Mouse (Mus musculus): ENCODE measurements around the gene Tuba4a. TPM values are rescaled to one million over a fixed set of nuclear protein-coding genes. Genes with fewer than 3 reads are reported as not detected.

The Tuba4a gene
- total RNA-seq (2023): 100 to 1,000 TPM; 415 to 449 TPM

DNA sequence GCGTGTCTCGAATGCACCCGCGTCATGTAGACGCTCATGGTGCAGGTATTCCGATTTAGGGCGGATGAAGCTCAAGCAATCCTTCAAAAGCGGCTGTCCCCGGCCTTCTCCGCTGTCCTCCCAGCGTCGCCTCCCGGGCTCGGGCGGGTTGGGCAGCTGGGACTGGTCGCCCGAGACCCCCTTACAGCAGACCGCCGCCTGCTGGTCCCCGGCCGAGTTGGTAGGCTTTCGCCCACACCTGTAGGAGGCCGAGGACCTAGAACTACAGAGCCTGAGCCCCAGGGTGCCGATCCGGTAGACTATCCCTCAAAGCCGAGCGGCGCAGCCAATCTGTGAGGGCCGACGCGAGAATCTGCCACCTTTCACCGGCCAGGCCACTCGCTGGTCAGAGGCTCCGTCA lies at the start of gene Tuba4a:
Tuba4a (minus strand) TSS at position 335 of the 400 bp plus-strand sequence.

DNA sequence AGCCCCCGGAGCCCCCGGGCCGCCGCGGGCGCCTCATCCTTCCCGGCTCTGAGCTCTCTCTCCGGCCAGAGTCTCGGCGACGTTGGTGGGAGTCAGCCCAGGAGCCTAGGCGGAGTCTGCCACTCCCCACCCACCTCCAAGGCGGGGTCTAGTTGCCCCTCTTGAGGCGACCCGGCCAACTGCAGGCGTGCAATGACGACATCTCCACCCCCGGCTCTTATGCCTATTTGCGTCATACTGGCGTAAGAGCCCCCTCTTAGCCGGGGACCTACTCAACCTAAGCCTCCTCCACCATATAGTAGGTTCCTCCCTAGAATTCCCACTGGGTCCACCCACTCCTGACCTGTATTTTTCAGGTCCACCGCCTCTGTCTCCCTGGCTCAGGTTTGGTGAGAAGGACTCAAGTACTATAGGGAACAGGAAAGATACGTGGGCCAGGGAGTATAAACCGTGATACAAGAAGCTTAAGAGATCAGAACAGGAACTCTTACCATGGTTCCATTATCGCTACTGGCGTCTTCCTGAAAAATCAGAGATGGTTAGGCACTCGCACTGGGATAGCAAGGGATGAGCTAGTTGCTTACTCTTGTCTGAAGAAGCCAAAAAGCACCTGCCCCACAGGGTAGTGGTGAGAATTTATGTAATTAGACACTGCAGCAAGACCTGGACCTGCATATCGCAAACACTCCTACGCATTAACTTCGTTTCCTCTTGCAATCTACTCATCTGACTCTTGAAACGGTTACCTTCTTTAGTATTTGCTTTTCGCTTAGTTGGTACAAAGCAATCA lies 44.6 kb upstream of the Tuba4a start, which contains the start of gene Ptprn:
Ptprn (minus strand) TSS at position 412 of the 790 bp plus-strand sequence.

DNA sequence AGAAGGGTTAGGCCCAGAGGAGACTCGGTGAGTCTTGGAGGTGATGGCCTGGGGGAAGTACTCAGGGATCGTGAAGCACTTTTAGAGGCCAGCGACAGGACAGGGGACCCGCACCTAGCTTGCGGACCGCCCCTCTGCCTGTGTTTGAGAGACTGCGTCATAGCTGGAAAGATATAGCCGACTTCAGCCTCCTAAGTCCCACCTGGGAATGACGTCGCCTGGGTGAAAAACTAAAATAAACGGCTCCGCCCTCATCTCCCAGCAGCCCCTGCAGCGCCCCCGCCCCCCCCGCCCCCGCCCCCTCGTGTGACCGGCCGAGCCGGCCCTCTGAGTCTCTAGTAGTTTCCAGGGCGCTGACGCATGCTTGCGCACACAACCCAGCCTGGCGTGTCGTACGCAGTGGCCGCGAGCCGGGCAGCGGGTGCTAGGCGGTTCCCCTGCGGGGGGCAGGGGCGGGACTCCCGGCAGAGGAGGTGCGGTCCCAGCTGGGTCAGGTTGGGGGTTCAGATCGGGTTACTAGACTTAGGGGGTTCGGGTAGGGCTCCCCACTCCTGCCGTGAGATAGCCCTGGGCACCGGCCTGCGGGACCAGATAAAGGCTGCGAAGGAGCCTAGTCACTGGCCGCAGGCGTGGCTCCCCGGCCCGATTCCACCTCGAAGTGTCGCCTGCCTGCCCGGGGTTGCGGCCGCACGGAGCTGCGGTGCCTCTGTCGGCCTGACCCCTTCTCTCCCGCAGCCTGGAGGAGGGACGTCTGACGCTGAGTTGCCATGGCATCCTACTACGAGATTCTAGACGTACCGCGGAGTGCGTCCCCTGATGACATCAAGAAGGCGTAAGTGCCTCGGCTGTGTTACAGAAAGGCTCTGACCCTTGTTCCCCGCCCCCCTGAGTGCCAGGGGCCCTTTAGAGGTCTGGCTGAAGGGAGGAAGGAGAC lies 16.7 kb upstream of the Tuba4a start, which contains the start of gene Dnajb2:
Dnajb2 (plus strand) TSS at position 290 of the 934 bp plus-strand sequence.

DNA sequence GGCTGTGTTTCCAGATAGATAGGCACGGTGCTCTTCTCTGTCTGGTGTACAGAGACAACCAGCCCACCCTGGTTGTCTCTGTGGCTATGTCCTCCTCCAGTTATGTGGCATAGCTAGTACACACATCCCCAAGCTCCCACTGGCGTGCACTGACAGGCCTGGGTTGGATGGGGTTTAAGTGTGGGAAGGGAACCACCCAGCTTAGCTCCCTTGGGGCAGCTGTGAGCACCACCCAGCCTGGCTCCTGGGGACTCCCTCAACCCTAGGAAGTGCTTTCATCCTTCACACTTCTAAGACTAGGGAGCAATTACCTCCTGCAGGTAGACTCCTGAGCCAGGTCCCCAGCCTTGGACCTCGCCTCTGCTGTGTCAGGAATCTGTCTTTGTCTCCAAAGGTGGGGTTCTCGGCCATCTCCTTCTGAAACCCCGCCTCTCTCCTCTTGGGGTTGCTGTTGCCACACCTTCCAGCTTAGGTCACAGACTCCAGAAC lies 12.0 kb upstream of the Tuba4a start, which contains the start of gene A630095N17Rik:
A630095N17Rik (minus strand) TSS at position 439 of the 489 bp plus-strand sequence.

DNA sequence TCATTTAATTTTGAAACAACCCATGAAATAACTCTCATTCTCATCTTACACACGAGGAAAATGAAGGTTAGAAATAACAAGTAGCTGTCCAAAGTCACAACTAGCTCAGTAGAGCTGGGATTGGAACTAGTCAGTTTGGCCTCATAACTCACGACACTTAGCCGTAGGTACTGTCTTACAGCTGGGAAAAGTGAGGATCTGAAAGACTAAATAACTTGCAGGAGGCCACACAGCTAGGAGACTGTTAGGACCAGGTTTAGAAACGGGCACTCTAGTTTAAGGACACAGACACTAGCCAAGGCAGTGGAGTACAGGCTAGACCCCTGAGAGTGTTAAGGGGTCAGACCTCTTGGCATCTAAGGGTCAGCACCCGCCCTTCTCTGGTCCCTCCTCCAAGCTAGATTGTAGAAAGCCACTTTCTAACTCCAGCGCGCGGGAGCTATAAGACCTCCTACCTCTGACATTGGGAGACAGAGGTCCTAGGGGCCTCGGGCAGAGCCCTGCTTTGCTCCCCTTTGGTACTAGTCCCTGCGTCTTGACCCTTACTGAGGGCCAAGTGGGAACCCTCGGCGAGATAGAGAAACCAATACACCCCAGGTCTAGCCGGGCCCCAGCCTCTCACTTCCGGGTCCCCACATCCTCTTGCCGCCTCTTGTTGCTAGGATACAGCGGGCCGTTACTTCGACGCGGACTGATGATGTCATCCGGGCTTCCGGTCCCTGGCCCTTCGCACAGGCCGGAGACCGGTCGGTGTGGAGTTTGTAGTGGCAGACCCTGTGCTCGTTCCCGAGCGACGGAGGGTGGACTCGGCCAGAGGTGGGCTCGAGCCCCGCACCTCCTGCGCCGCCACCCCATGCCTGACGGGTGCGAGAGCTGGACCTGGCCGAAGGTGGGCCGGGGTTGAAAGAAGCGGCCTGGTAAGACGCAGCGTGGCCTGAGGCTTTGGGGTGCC lies 9.3 kb downstream of the Tuba4a start, which contains the start of the genes Glb1l and Stk16:
Glb1l (minus strand) TSS at position 678 of the 952 bp plus-strand sequence.
Stk16 (plus strand) TSS at position 703 of the 952 bp plus-strand sequence.

DNA sequence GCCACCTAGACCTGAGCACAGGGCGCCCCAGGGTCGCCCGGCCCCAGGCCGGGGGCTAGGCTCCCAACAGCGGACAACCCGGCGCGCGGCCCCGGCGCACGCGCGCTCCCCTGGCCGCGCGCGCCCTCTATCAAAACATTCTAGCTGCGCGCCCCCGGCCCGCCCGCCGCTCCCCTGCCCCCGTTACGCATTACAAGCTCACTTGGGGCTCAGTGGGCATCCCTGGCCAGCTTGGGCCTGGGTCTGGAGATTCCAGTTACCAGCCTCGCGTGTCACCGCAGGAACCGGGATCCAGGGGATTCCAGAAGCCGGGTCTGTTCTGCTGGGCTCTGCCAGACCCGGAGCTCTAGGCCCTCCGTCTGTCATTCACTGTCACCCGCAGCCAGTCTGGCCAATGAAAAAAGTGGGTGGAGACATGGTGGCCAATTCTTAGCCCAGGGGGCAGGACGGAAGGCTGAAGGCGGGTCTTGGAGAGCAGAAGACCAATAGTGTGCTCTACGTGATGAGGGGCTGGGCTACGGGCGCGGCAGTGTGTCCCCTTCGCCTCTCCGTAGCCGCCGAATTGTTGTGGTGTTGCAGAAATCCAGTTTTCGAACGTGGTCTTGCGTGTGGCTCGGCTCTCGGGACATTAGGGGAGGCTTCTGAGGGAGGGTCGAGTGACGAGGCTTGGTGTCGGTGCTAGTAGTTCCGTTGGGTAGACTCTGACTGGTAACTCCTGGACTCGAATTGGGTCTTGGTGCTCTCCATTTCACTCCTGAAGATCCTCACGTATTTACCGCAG lies 27.9 kb downstream of the Tuba4a start, which contains the start of the genes Ankzf1 and Atg9a:
Ankzf1 (plus strand) TSS at position 530 of the 781 bp plus-strand sequence.
Atg9a (minus strand) TSS at position 575 of the 781 bp plus-strand sequence.

DNA sequence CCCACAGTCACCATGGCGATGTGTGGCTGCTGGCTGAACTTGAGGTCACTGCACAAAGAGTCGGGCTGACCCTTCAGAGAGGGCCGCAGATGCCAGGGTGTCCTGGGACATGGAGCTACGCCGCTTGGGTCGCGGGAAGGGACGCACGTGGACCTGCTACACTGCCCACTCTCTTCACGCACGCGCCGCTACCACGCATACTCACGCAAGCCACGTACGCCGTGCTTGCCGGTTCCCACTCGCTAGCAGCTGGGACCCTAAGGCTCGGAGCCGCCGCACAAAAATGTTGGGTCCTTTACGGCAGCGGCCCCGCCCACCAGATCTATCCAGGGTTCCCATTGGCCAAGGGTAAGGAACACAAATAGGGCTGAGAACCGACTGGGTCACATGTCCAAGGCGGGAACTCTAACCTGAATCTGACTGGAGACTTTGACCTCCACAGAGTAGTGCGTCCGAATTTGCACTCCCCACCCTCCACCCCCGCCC lies 39.5 kb downstream of the Tuba4a start, which contains the start of gene Abcb6:
Abcb6 (minus strand) TSS at position 288 of the 486 bp plus-strand sequence.

DNA sequence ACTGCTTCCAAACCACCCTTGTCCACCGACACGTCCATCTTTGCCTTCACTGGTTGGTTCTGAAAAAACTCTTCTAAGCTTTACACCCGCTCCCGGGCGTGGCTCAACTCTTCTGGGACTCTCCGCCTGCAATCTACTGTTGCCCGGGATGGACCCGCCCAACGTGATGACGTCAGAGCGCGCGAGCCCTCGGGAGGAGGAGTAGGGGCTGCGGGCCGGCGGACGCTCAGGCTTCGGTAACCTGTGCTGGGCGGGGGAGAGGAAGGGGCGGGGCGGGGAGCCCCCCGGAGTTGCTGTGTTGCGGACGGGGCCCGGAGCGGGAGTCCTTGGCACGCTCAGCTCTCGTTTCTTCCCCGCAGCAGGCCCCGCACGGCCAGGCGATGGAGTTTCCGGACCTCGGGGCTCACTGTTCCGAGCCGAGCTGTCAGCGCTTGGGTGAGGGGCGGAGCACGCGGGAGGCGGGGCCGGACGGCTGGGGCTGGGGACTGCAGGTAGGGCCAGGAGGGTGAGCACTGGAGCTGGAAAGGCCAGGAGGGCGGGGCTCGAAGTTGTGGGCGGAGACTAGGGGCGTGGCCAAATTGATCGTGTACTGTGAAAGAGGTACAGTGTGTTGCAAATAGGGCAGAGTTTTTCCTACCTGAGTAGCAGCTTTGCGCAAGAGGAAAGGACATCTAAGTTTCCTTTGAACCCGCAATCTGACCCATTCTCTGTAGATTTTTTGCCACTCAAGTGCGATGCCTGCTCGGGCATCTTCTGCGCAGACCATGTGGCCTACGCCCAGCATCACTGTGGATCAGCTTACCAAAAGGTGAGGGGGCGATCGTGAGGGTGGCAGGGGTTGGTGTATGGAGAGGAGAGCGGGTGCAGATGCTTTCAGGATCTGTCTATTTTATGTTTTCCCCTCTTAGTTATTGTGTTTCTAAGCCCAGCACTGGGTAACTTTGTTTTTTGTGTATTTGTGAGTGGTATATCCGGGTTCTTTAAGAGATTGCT lies 50.9 kb downstream of the Tuba4a start, which contains the start of gene Zfand2b:
Zfand2b (plus strand) TSS at position 175 of the 993 bp plus-strand sequence.

Other genes starting within 250 kb of the Tuba4a start
- gene Nhej1, start 94.7 kb downstream of the Tuba4a start, total RNA-seq (2023): 10 to 100 TPM in 1 of 2 experiments, 1 to 10 TPM in 1; 7.5 to 10.2 TPM
- gene Slc23a3, start 86.0 kb downstream of the Tuba4a start, total RNA-seq (2023): 1 to 10 TPM; 1.2 to 1.5 TPM
- gene Cnppd1, start 77.2 kb downstream of the Tuba4a start, total RNA-seq (2023): 100 to 1,000 TPM; 103 to 115 TPM
- 10 to 100 TPM; 64.6 to 70.8 TPM for gene Retreg2, start 77.1 kb downstream of the Tuba4a start, total RNA-seq (2023)
- 10 to 100 TPM; 52.0 to 63.6 TPM for gene Zfand2b, start 51.2 kb downstream of the Tuba4a start, total RNA-seq (2023)
- gene Abcb6, start 39.5 kb downstream of the Tuba4a start, total RNA-seq (2023): 1 to 10 TPM; 6.7 TPM
- gene Ankzf1, start 27.7 kb downstream of the Tuba4a start, total RNA-seq (2023): 10 to 100 TPM; 18.8 to 20.0 TPM
- 10 to 100 TPM; 69.0 to 69.1 TPM for gene Atg9a, start 27.7 kb downstream of the Tuba4a start, total RNA-seq (2023)
- gene Glb1l, start 9.1 kb downstream of the Tuba4a start, total RNA-seq (2023): 10 to 100 TPM; 18.7 to 22.2 TPM
- gene Stk16, start 9.0 kb downstream of the Tuba4a start, total RNA-seq (2023): 100 to 1,000 TPM; 127 to 139 TPM
- gene A630095N17Rik, start 12.2 kb upstream of the Tuba4a start, total RNA-seq (2023): not detected
- gene Dnajb2, start 16.5 kb upstream of the Tuba4a start, total RNA-seq (2023): 10 to 100 TPM in 1 of 2 experiments, 1 to 10 TPM in 1; 8.7 to 11.0 TPM
- not detected for gene Ptprn, start 44.6 kb upstream of the Tuba4a start, total RNA-seq (2023)
- not detected for gene Resp18, start 58.5 kb upstream of the Tuba4a start, total RNA-seq (2023)
- 10 to 100 TPM; 27.7 to 32.2 TPM for gene Dnpep, start 98.1 kb upstream of the Tuba4a start, total RNA-seq (2023)
- under 1 TPM; 0.16 to 0.31 TPM for gene Des, start 140.5 kb upstream of the Tuba4a start, total RNA-seq (2023)
- not detected for gene Speg, start 155.4 kb upstream of the Tuba4a start, total RNA-seq (2023)
- 10 to 100 TPM; 38.8 to 46.6 TPM for gene Gmppa, start 216.1 kb upstream of the Tuba4a start, total RNA-seq (2023)
- not detected for gene Asic4, start 230.6 kb upstream of the Tuba4a start, total RNA-seq (2023)